Mouse (Mus musculus): Measurements from ENCODE around the gene Zfp710. TPM values are rescaled to one million over a fixed set of nuclear protein-coding genes. Genes with fewer than 3 reads are reported as not detected.

Gene Zfp710
- polyA plus RNA-seq, 1 experiment from 2014 or later = 15.3 TPM

DNA sequence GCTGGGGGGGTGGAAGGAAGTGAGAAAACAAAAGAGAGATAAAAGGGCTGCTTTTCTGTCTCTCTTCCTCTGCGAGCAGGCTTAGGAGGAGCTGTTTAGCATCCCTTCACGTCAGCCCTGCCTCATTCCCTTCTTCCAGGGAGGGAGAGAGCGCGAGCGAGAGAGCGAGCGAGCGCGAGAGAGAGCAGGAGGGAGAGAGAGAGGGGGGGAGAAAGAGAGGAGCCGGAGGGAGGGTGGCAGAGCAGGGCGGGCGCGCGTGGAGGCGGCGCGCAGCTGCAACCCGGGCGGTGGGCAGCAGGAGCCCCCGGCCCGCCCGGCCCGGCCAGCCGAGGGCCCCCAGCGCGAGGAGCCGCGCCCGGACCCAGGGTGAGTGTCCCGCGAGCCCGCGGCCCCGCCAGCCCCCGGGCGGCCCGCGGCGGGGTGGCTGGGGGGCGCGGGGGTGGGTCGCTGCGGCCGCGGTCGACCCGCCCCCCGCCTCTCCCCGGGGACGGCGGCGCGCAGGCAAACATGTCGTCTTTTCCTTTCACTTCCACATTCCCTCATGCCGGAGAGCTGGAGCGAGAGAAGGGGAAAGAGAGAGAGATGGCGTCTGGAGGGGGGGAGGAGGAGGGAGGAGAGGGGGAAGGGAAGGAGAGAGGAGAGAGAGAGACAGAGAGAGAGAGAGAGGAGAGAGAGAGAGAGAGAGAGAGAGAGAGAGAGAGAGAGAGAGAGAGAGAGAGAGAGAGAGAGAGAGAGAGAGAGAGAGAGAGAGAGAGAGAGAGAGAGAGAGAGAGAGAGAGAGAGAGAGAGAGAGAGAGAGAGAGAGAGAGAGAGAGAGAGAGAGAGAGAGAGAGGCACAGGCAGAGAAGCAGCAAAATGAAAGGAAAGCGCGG lies 1.7 kb downstream of the Zfp710 start:
- H3K27ac ChIP-seq = peak overlapping the region; percentile 98
- WGBS = 2% methylated on average over 29 of the region's 59 CpGs
- H3K4me1 ChIP-seq (replicated peaks; ENCODE audit: insufficient read depth, low read length) = peaks cover 8% of the 10 kb centered on the region; the same call in 1 of the 2 replicates
- ATAC-seq (replicated peaks; ENCODE audit: low FRiP score, low read depth) (peak; percentile 23), DNase-seq (ENCODE audit: low spot score) (peak; percentile 82)
- peak overlapping the region; percentile 89 for H3K4me2 ChIP-seq (ENCODE audit: low read length)
- no peak for TF ChIP-seq CTCF (IDR thresholded peaks at IDR 0.05; ENCODE audit: low read depth)
- H3K9me3 ChIP-seq (replicated peaks; ENCODE audit: low read length) = no peaks in the 10 kb centered on the region
- no peaks in the 10 kb centered on the region for H3K36me3 ChIP-seq (ENCODE audit: insufficient read depth, low read length)
- H3K4me3 ChIP-seq (replicated peaks; ENCODE audit: low read depth, low read length) = peak overlapping the region; percentile 92
- peak overlapping the region; percentile 98 for H3K9ac ChIP-seq (ENCODE audit: low read depth, low read length)
- H3K27me3 ChIP-seq (ENCODE audit: insufficient read depth, low read length) = no peaks in the 10 kb centered on the region

DNA sequence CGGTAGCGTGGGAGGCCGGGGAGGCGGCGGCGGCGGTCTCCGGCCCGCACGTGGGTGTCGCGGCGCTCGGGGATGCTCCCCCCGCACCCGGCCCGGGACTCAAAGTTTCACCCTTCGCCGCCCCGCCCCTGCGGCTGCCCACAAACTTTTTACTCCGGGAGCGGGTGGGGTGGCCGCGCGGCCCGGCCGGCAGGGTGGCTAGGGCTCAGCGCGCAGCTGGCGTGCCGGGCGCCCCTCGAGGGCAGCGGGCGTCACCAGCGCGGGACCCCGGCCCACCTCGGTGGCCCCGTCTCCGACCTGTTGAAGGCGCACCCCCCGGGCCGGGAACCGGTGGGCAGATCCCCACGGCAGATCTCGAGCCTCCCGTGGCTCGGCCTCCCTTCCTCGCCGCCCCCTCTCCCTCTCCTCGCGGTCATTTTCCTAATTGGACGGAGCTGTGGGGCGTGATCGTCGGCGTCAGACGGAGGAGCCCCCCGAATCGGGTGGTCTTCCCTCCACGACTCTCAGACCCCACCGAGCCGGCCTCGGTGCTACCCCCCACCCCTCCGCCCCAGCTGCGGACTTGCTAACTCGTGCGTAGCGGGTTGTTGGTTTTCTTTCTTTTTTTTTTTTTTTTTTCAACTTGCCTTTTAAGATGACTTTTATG lies 2.5 kb downstream of the Zfp710 start:
- H3K36me3 ChIP-seq (ENCODE audit: insufficient read depth, low read length) = no peaks in the 10 kb centered on the region
- TF ChIP-seq CTCF (IDR thresholded peaks at IDR 0.05; ENCODE audit: low read depth) = no peak
- WGBS = 0% methylated on average over 41 of the region's 71 CpGs
- 0 out of 2 replicates have a peak, but pooled peaks have one; percentile 19 for ATAC-seq (replicated peaks; ENCODE audit: low FRiP score, low read depth)
- H3K4me3 ChIP-seq (replicated peaks; ENCODE audit: low read depth, low read length) = peak overlapping the region; percentile 92
- peak overlapping the region; percentile 89 for H3K4me2 ChIP-seq (ENCODE audit: low read length)
- no peaks in the 10 kb centered on the region for H3K27me3 ChIP-seq (ENCODE audit: insufficient read depth, low read length)
- H3K9ac ChIP-seq (ENCODE audit: low read depth, low read length) = peak overlapping the region; percentile 98
- no peaks in the 10 kb centered on the region for H3K9me3 ChIP-seq (replicated peaks; ENCODE audit: low read length)
- peaks cover 8% of the 10 kb centered on the region; the same call in 1 of the 2 replicates for H3K4me1 ChIP-seq (replicated peaks; ENCODE audit: insufficient read depth, low read length)
- H3K27ac ChIP-seq = peak overlapping the region; percentile 98
- peak; percentile 76 for DNase-seq (ENCODE audit: low spot score)

GRCm38 (mm10) chr7:80027636-80028417 lies 3.2 kb downstream of the Zfp710 start:
- H3K4me2 ChIP-seq (ENCODE audit: low read length) = peak overlapping the region; percentile 89
- H3K9ac ChIP-seq (ENCODE audit: low read depth, low read length) = peak overlapping the region; percentile 98
- H3K4me1 ChIP-seq (replicated peaks; ENCODE audit: insufficient read depth, low read length) = peaks cover 12% of the 10 kb centered on the region
- no peaks in the 10 kb centered on the region for H3K9me3 ChIP-seq (replicated peaks; ENCODE audit: low read length)
- H3K36me3 ChIP-seq (ENCODE audit: insufficient read depth, low read length) = no peaks in the 10 kb centered on the region
- no peak for TF ChIP-seq CTCF (IDR thresholded peaks at IDR 0.05; ENCODE audit: low read depth)
- peak overlapping the region; percentile 92 for H3K4me3 ChIP-seq (replicated peaks; ENCODE audit: low read depth, low read length)
- H3K27ac ChIP-seq = peak overlapping the region; percentile 98
- 4% methylated on average over 23 of the region's 23 CpGs for WGBS
- ATAC-seq (replicated peaks; ENCODE audit: low FRiP score, low read depth) = no peak
- peak; percentile 66 for DNase-seq (ENCODE audit: low spot score)
- no peaks in the 10 kb centered on the region for H3K27me3 ChIP-seq (ENCODE audit: insufficient read depth, low read length)

DNA sequence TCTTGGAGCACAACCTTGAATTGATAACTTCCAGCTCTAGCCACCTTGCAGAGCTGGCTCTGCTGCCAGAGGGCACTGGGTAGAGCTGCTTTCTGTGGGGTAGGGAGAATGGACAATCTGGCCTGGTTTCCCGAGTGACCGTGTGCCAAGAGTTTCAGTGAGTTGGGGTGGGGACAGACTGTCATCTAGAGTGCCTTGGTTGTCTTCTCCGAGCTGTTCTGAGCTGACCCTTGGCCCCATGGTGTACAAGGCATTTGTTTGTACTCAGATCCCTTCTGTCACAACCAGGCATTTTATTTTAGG lies 3.8 kb downstream of the Zfp710 start:
- no peaks in the 10 kb centered on the region for H3K9me3 ChIP-seq (replicated peaks; ENCODE audit: low read length)
- ATAC-seq (replicated peaks; ENCODE audit: low FRiP score, low read depth) = no peak
- DNase-seq (ENCODE audit: low spot score) = no peak
- no peak for TF ChIP-seq CTCF (IDR thresholded peaks at IDR 0.05; ENCODE audit: low read depth)
- H3K4me2 ChIP-seq (ENCODE audit: low read length) = peak overlapping the region; percentile 89
- peaks cover 17% of the 10 kb centered on the region for H3K4me1 ChIP-seq (replicated peaks; ENCODE audit: insufficient read depth, low read length)
- no peaks in the 10 kb centered on the region for H3K27me3 ChIP-seq (ENCODE audit: insufficient read depth, low read length)
- H3K27ac ChIP-seq = peak overlapping the region; percentile 98
- H3K9ac ChIP-seq (ENCODE audit: low read depth, low read length) = 0 out of 2 replicates have a peak overlapping the region, but pooled peaks have one; percentile 0
- 21% methylated on average over 3 of the region's 3 CpGs for WGBS
- H3K4me3 ChIP-seq (replicated peaks; ENCODE audit: low read depth, low read length) = peak overlapping the region; percentile 92
- H3K36me3 ChIP-seq (ENCODE audit: insufficient read depth, low read length) = no peaks in the 10 kb centered on the region

DNA sequence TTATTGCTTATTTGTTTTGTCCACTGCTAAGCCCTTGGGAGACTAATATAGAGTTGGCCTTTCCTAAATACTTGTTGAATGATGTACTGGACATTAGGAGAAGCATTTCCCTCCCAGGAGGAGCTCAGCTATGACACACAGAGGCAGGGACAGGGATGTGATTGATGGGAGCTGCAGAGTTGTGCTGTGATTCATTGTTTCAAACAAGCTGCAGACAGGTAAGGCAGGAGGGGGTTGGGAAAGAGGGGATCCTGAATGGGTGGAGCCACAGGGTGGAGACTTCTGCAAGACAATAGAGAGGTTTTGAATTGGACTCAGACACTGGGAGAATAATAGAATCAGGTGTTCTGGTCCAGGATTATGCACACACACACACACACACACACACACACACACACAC lies 5.4 kb downstream of the Zfp710 start:
- Histone ChIP-seq H3K27me3 (ENCODE audit: insufficient read depth, low read length) (no peaks in the 10 kb centered on the region), H3K9ac (ENCODE audit: low read depth, low read length) (no peak overlapping the region), H3K4me2 (ENCODE audit: low read length) (no peak overlapping the region), H3K27ac (no peak overlapping the region), H3K4me3 (replicated peaks; ENCODE audit: low read depth, low read length) (no peak overlapping the region), H3K4me1 (replicated peaks; ENCODE audit: insufficient read depth, low read length) (peaks cover 17% of the 10 kb centered on the region), H3K36me3 (ENCODE audit: insufficient read depth, low read length) (no peaks in the 10 kb centered on the region), H3K9me3 (replicated peaks; ENCODE audit: low read length) (no peaks in the 10 kb centered on the region)
- ATAC-seq (replicated peaks; ENCODE audit: low FRiP score, low read depth) = no peak
- no peak for TF ChIP-seq CTCF (IDR thresholded peaks at IDR 0.05; ENCODE audit: low read depth)
- DNase-seq (ENCODE audit: low spot score) = no peak

- Histone ChIP-seq H3K27me3 (ENCODE audit: insufficient read depth, low read length) (no peaks in the 10 kb centered on the region), H3K27ac (no peak overlapping the region), H3K4me1 (replicated peaks; ENCODE audit: insufficient read depth, low read length) (peaks cover 18% of the 10 kb centered on the region), H3K9ac (ENCODE audit: low read depth, low read length) (no peak overlapping the region), H3K9me3 (replicated peaks; ENCODE audit: low read length) (no peaks in the 10 kb centered on the region), H3K4me2 (ENCODE audit: low read length) (no peak overlapping the region), H3K4me3 (replicated peaks; ENCODE audit: low read depth, low read length) (no peak overlapping the region), H3K36me3 (ENCODE audit: insufficient read depth, low read length) (no peaks in the 10 kb centered on the region)
- no peak for ATAC-seq (replicated peaks; ENCODE audit: low FRiP score, low read depth)
- TF ChIP-seq CTCF (IDR thresholded peaks at IDR 0.05; ENCODE audit: low read depth) = no peak
- no peak for DNase-seq (ENCODE audit: low spot score)
- 88% methylated on average over 8 of the region's 8 CpGs for WGBS
Measured at GRCm38 (mm10) chr7:80030486-80030885, 5.9 kb downstream of the Zfp710 start.
